Mouse (Mus musculus) cerebellum, adult 2 months (tissue): ENCODE results near the gene Cyp39a1. TPM values are rescaled to one million over a fixed set of nuclear protein-coding genes. Genes with fewer than 3 reads are reported as not detected.
A peak's percentile ranks its signal among the peaks of the same experiment; 100 is the strongest.

Experiments
- DNase-seq, 2 experiments: peaks; one replicate each; pipeline ENCODE4 v3.0.0; 2021
- H3K27ac ChIP-seq: fragments of 200-500 bp; 2 replicates; pipeline ENCODE4 v1.5.1; 2012; ENCODE audit warnings: low read length, control low read depth, inconsistent platforms; ENCODE audit not compliant: insufficient read depth
- H3K27me3 ChIP-seq: fragments of 200-500 bp; 2 replicates; pipeline ENCODE4 v1.6.1; 2012; ENCODE audit warnings: inconsistent platforms, mild to moderate bottlenecking, low read length, moderate library complexity; ENCODE audit not compliant: control insufficient read depth, insufficient read depth
- H3K4me1 ChIP-seq: fragments of 200-500 bp; 2 replicates; pipeline ENCODE4 v1.6.1; 2011; ENCODE audit warnings: low read length; ENCODE audit not compliant: control insufficient read depth, insufficient read depth
- H3K4me3 ChIP-seq: fragments of 200-500 bp; replicated peaks from 2 replicates; pipeline ENCODE3; 2011; ENCODE audit warnings: mild to moderate bottlenecking, low read depth, low read length, control low read depth; ENCODE audit not compliant: insufficient read depth
- CTCF ChIP-seq: fragments of 200-500 bp; IDR thresholded peaks from 2 replicates; pipeline ENCODE4 v1.5.1; 2011; ENCODE audit warnings: low read depth, mild to moderate bottlenecking, control low read depth, low read length, moderate library complexity, borderline replicate concordance; ENCODE audit not compliant: insufficient read depth
- POLR2A ChIP-seq: fragments of 200-500 bp; IDR thresholded peaks from 2 replicates; pipeline ENCODE4 v1.6.1; 2011; ENCODE audit warnings: low read length, control low read depth, borderline replicate concordance; ENCODE audit not compliant: insufficient read depth
- WGBS: fragments of 180-500 bp; shearing (Covaris S2); methylation state at CpG from one replicate; pipeline ENCODE4 v1.1.7; 2018; 5-methylcytosine and 5-hydroxymethylcytosine counted together
- polyA plus RNA-seq: library from polyadenylated mRNA; depleted of rRNA; stranded (reverse); fragments of >200 nt; gene quantifications from 2 replicates; pipeline ENCODE4 v1.2.3, GENCODE M21; 2012

The Cyp39a1 gene
- polyA plus RNA-seq, 1 experiment: 3.2 TPM

GRCm38 (mm10) chr17:43640825-43641224 lies 26.4 kb upstream of the Cyp39a1 start:
- no peak overlapping the region for H3K4me3 ChIP-seq
- no peak for DNase-seq
- no peaks in the 10 kb centered on the region for H3K4me1 ChIP-seq
- H3K27me3 ChIP-seq: no peaks in the 10 kb centered on the region
- WGBS: 96% methylated on average over 1 of the region's 1 CpGs
- no peak overlapping the region for H3K27ac ChIP-seq
- no peak for TF ChIP-seq CTCF
- TF ChIP-seq POLR2A: no peak

GRCm38 (mm10) chr17:43643191-43643590 lies 24.0 kb upstream of the Cyp39a1 start:
- no peak overlapping the region for H3K27ac ChIP-seq
- DNase-seq: no peak
- WGBS: 50% methylated on average over 7 of the region's 7 CpGs
- H3K4me3 ChIP-seq: no peak overlapping the region
- no peaks in the 10 kb centered on the region for H3K27me3 ChIP-seq
- TF ChIP-seq CTCF (no peak), POLR2A (no peak)
- no peaks in the 10 kb centered on the region for H3K4me1 ChIP-seq

- Histone ChIP-seq H3K27ac (no peak overlapping the region), H3K4me3 (no peak overlapping the region), H3K27me3 (no peaks in the 10 kb centered on the region), H3K4me1 (no peaks in the 10 kb centered on the region)
- DNase-seq: no peak
- 86% methylated on average over 7 of the region's 7 CpGs for WGBS
- no peak for TF ChIP-seq POLR2A
- no peak for TF ChIP-seq CTCF
Measured at GRCm38 (mm10) chr17:43644375-43644774, 22.9 kb upstream of the Cyp39a1 start.

GRCm38 (mm10) chr17:43645136-43645535 lies 22.1 kb upstream of the Cyp39a1 start:
- H3K27ac ChIP-seq: no peak overlapping the region
- DNase-seq: no peak
- 95% methylated on average over 3 of the region's 3 CpGs for WGBS
- no peak overlapping the region for H3K4me3 ChIP-seq
- H3K27me3 ChIP-seq: no peaks in the 10 kb centered on the region
- H3K4me1 ChIP-seq: no peaks in the 10 kb centered on the region
- TF ChIP-seq CTCF: no peak
- TF ChIP-seq POLR2A: no peak

- H3K4me3 ChIP-seq: no peak overlapping the region
- no peaks in the 10 kb centered on the region for H3K4me1 ChIP-seq
- H3K27ac ChIP-seq: no peak overlapping the region
- 68% methylated on average over 5 of the region's 5 CpGs for WGBS
- TF ChIP-seq POLR2A: no peak
- no peak for TF ChIP-seq CTCF
- DNase-seq: no peak
- H3K27me3 ChIP-seq: no peaks in the 10 kb centered on the region
Measured at GRCm38 (mm10) chr17:43646925-43647324, 20.3 kb upstream of the Cyp39a1 start.

GRCm38 (mm10) chr17:43649641-43650436 lies 17.4 kb upstream of the Cyp39a1 start:
- no peaks in the 10 kb centered on the region for H3K4me1 ChIP-seq
- no peaks in the 10 kb centered on the region for H3K27me3 ChIP-seq
- no peak overlapping the region for H3K27ac ChIP-seq
- no peak for DNase-seq
- TF ChIP-seq CTCF: peak; percentile 34; the same call in 1 of the 2 replicates
- TF ChIP-seq POLR2A: no peak
- 81% methylated on average over 10 of the region's 10 CpGs for WGBS
- no peak overlapping the region for H3K4me3 ChIP-seq

GRCm38 (mm10) chr17:43651314-43652046 lies 15.7 kb upstream of the Cyp39a1 start:
- no peak overlapping the region for H3K27ac ChIP-seq
- H3K27me3 ChIP-seq: no peaks in the 10 kb centered on the region
- 76% methylated on average over 14 of the region's 14 CpGs for WGBS
- no peaks in the 10 kb centered on the region for H3K4me1 ChIP-seq
- no peak overlapping the region for H3K4me3 ChIP-seq
- no peak for TF ChIP-seq POLR2A
- TF ChIP-seq CTCF: no peak
- DNase-seq: no peak
